Mouse (Mus musculus) kidney, postnatal 4 days (tissue): ENCODE results near the gene Higd2a.

Experiments used
- DNase-seq, 2 experiments: peaks; one replicate each; pipeline ENCODE4 v3.0.0; 2021; ENCODE audit warnings: mixed read lengths in 2 of 2

Gene Higd2a

DNA sequence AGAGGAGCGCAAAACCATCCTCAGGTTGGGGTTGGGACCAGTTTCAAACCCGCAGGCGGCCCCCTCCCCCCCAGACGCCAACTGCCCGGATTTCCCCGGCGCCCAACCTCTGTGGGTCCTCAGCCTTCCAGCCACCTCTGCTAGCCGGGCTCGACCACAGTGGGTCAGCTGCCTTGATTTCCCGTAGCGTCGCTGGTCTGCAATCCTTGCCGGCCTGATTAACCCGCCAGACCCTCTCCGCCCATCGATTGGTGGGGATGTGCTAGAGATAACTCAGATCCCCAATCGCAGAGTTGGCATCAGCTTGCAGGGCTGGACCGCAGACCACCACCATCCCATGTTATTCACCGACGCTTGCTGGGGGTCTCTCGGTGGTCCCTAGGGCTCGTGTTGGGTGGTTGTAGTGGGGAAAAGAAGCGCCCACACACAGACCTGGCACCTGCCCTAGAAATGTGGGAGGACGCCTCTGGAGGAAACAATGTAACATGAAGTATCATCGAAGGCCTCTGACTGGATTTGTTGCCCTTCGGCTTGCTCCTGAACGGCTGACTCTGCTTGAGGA lies 32.0 kb downstream of the Higd2a start:
- no peak for DNase-seq

DNA sequence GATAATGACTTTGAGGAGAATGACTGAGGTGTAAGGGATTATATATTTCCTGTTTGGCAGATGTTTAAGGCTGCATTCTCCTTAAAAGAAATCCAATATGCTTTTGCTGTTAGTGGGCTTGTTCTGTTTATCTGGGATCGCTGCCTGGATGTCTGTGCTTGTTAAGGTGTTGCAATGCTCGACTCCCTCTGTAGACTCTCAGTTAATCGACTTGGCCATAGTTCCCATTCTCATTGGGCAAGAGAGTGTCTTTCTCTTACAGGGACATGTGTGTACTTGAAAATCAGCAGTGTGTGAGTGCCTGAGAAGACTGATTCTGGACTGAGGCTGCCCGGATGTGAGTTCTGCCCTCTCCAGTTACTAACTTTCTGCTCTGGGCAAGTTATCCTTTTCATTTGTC lies 39.1 kb downstream of the Higd2a start:
- DNase-seq: no peak

DNA sequence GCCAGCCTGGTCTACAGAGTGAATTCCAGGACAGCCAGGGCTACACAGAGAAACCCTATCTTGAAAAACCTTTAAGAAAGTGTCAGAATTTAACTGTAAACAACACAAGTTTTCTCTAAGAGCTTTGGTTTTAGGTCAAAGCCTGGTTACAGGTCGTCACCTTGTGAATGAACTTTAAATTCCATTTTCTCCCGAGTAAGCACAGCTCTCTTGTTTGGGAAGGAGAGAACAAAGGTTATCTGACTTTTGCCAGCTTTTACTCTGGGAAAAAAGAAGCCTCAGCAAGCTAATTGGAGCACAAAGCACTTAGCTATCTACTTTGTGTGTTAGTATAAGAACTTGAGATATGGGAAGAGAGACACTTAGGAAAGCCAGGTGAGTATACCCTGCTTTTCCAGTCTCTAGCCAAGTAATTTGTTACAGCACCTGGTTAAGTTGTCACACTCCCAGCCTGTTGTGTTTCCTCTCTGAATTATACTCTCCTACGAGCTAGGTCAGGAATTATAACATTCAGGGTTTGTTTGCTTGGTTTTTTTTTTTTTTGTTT lies 42.8 kb downstream of the Higd2a start:
- no peak for DNase-seq

DNA sequence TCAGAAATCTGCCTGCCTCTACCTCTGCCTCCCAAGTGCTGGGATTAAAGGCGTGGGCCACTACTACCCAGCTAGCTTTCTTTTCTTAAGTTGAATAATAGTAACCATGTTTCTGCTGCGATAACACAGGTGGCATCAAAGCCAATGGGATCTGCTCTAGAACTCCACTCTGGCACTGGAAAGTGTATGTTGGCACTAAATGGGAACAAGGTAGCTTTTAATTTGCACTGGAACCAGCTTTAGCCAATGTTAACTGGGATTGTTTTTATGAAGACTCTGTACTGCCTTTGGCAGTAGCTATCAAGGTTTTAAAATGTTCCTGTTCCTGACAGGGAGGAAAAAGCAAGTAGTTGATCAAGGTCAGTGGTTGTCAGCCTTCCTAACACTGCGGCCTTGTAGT lies 45.0 kb downstream of the Higd2a start:
- no peak for DNase-seq
